Mouse (Mus musculus) limb, embryonic 11.5 days (tissue): ENCODE data around the gene Slc8a1. TPM values are rescaled to one million over a fixed set of nuclear protein-coding genes. Genes with fewer than 3 reads are reported as not detected.

Experiments
- ATAC-seq: fragments of 200-750 bp; cut with Nextera tagmentation; 2 replicates; pipeline ENCODE4 v1.8.0; 2017; ENCODE audit warnings: low read depth; ENCODE audit not compliant: insufficient number of reproducible peaks, low FRiP score, low TSS enrichment
- DNase-seq: peaks from one replicate; pipeline ENCODE4 v3.0.0-alpha.2; 2015; ENCODE audit warnings: low spot score
- H3K27ac ChIP-seq: fragments of 300-500 bp; sonication (generic); replicated peaks from 2 replicates; pipeline ENCODE4 v1.5.1; 2014; ENCODE audit warnings: low read depth, mild to moderate bottlenecking, low read length
- H3K27me3 ChIP-seq: fragments of 300-500 bp; sonication (generic); 2 replicates; pipeline ENCODE4 v1.6.1; 2014; ENCODE audit warnings: mild to moderate bottlenecking, low read length, mixed read lengths; ENCODE audit not compliant: control insufficient read depth, insufficient read depth
- H3K36me3 ChIP-seq: fragments of 300-500 bp; sonication (generic); 2 replicates; pipeline ENCODE4 v1.6.1; 2014; ENCODE audit warnings: mild to moderate bottlenecking, low read length, moderate library complexity, mixed read lengths; ENCODE audit not compliant: control insufficient read depth, insufficient read depth
- H3K4me1 ChIP-seq: fragments of 300-500 bp; sonication (generic); 2 replicates; pipeline ENCODE4 v1.6.1; 2014; ENCODE audit warnings: low read length, mixed read lengths; ENCODE audit not compliant: control insufficient read depth, insufficient read depth
- H3K4me2 ChIP-seq: fragments of 300-500 bp; sonication (generic); 2 replicates; pipeline ENCODE4 v1.6.1; 2014; ENCODE audit warnings: low read depth, mild to moderate bottlenecking, moderate library complexity; ENCODE audit not compliant: severe bottlenecking
- H3K4me3 ChIP-seq: fragments of 300-500 bp; sonication (generic); 2 replicates; pipeline ENCODE4 v1.5.1; 2014; ENCODE audit warnings: low read depth, low read length
- H3K9ac ChIP-seq: fragments of 300-500 bp; sonication (generic); 2 replicates; pipeline ENCODE4 v1.6.1; 2014; ENCODE audit warnings: mild to moderate bottlenecking, low read length
- H3K9me3 ChIP-seq: fragments of 300-500 bp; sonication (generic); 2 replicates; pipeline ENCODE4 v1.6.1; 2016; ENCODE audit warnings: low read length; ENCODE audit not compliant: control insufficient read depth
- WGBS: fragments of 180-500 bp; shearing (Covaris S2); extraction: QIAGEN DNeasy Blood & Tissue Kit; methylation state at CpG from one replicate; pipeline ENCODE4 v1.1.7; 2014; 5-methylcytosine and 5-hydroxymethylcytosine counted together
- polyA plus RNA-seq: library from polyadenylated mRNA; unstranded; fragments of >200 nt; fragmentation: Nextera tagmentation; extraction: Ambion mirVana; gene quantifications from 2 replicates; pipeline ENCODE4 v1.2.1, GENCODE M21; 2014

The Slc8a1 gene
- 5.2 TPM in 2 replicates for polyA plus RNA-seq

DNA sequence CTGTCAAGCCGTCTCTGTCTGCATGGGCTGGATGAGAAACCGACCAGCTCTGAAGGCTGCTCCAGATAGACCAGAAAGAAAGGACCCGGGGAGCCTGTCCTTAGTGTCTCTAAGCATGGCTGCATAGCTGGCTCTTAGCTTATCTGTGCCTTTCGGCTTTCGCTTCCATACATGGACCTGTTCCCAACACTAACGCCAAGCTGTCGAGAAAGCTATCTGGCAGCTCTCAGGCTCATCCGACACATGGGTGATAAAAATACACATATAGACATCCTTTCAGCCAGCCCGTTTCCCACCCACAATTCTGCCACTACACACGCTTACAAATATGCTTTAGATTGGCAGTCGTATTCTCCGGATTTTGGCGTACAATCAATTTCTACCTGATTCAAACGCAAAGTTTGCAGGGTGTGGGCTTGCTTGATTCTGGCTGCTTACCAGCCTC, at the start of gene Slc8a1:
Slc8a1 (minus strand) TSS at position 67 of the 445 bp plus-strand sequence.
- no peaks in the 10 kb centered on the region for H3K36me3 ChIP-seq
- WGBS, result 90% methylated on average over 14 of the region's 14 CpGs
- H3K4me1 ChIP-seq, result no peaks in the 10 kb centered on the region
- no peak for ATAC-seq
- no peak within 1 kb of the TSS for H3K27ac ChIP-seq
- no peaks in the 10 kb centered on the region for H3K9me3 ChIP-seq
- DNase-seq, result no peak
- H3K4me2 ChIP-seq, result no peak within 1 kb of the TSS
- H3K9ac ChIP-seq, result no peak within 1 kb of the TSS
- H3K27me3 ChIP-seq, result no peaks in the 10 kb centered on the region
- no peak within 1 kb of the TSS for H3K4me3 ChIP-seq

DNA sequence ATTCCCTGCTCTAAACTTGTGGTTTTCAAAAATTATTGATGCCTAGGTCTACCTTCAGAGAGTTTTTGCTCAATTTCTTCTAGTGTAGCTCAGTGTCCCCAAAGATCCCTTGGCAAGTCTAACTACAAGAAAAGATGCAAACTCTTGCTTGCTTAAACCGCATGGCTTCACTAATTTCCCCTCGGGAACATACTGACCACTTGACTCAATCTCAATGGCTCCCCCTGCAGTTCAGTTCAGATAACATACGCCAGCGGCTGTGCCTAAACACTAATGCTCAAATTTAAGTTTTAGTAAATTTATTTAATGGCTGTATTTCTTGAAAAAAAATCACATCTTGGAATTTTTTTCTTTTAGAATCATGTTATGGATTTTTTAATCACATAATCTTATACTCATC, 49.2 kb upstream of the Slc8a1 start:
- no peaks in the 10 kb centered on the region for H3K4me1 ChIP-seq
- ATAC-seq (no peak), DNase-seq (peak; percentile 39)
- WGBS, result 50% methylated on average over 4 of the region's 4 CpGs
- H3K27me3 ChIP-seq, result no peaks in the 10 kb centered on the region
- no peak overlapping the region for H3K4me2 ChIP-seq
- H3K9ac ChIP-seq, result no peak overlapping the region
- no peak overlapping the region for H3K27ac ChIP-seq
- no peaks in the 10 kb centered on the region for H3K9me3 ChIP-seq
- no peaks in the 10 kb centered on the region for H3K36me3 ChIP-seq
- H3K4me3 ChIP-seq, result no peak overlapping the region

DNA sequence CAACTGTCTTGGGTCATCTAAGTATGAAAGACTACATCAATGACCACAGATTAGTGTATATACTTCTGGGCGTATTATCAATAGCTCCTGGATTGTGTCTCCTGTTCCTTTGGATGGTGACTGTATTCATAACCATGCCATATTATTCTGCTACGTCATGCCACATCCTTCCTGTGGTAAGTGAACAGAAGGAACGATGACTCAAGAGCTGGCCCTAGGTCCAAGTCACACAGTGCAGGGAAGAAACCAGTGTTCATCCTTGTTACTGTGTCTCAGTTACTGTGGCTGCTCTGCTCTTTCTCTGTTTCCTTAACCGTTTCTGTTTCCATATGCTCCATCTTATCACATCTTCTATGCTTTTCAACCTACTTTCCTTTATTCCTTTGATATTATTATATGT, 44.1 kb upstream of the Slc8a1 start:
- 92% methylated on average over 4 of the region's 4 CpGs for WGBS
- Histone ChIP-seq H3K27me3 (no peaks in the 10 kb centered on the region), H3K27ac (no peak overlapping the region)

DNA sequence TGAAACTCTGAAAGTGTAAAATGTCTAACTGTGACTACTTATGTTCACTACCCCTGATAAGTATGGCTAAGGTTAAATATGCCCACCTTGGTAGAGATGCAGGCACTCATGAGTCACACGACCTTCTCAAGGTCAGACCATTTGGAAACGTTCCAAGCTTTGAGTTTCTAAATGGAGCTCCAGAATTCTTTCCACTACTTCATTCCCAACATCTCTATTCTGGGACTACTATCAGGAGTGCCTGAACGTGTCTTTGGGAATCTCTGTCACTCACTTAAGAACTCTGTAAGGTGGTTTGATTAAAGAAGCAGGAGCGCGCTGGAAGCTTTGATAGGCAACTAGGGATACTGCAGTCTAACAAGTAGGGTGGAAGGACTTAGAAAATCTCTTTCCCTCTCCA, 43.3 kb upstream of the Slc8a1 start:
- no peak overlapping the region for H3K4me3 ChIP-seq
- no peak overlapping the region for H3K9ac ChIP-seq
- WGBS, result 88% methylated on average over 5 of the region's 5 CpGs
- H3K9me3 ChIP-seq, result no peaks in the 10 kb centered on the region
- no peaks in the 10 kb centered on the region for H3K4me1 ChIP-seq
- H3K4me2 ChIP-seq, result no peak overlapping the region
- no peaks in the 10 kb centered on the region for H3K36me3 ChIP-seq
- DNase-seq (no peak), ATAC-seq (no peak)
- no peak overlapping the region for H3K27ac ChIP-seq
- no peaks in the 10 kb centered on the region for H3K27me3 ChIP-seq

More for the DNA sequence above, 44.1 kb upstream of the Slc8a1 start:
- Histone ChIP-seq H3K9ac (no peak overlapping the region), H3K4me2 (no peak overlapping the region), H3K9me3 (no peaks in the 10 kb centered on the region), H3K36me3 (no peaks in the 10 kb centered on the region), H3K4me3 (no peak overlapping the region), H3K4me1 (no peaks in the 10 kb centered on the region)
- ATAC-seq, result no peak
- no peak for DNase-seq

DNA sequence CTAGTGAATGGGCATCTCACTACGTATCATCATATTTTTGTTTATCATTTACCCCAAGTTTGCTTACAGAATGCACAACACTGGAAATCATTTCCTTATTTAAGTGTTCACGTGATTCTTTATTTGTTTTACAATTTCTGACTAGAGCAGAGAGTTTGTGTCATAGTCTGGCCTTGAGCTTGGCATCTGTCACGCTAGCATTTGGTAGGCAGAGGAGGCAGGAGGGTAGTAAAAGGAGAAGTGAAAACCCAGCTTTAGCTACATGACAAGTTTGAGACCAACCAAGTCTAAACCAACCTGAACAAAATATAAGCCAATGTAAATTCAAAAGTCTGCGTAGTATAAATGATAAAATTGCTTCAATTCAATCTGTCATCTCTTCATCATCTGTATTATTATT, 41.7 kb upstream of the Slc8a1 start:
- Histone ChIP-seq H3K9ac (no peak overlapping the region), H3K4me3 (no peak overlapping the region), H3K9me3 (no peaks in the 10 kb centered on the region), H3K27ac (no peak overlapping the region), H3K27me3 (no peaks in the 10 kb centered on the region), H3K36me3 (no peaks in the 10 kb centered on the region), H3K4me2 (no peak overlapping the region), H3K4me1 (no peaks in the 10 kb centered on the region)
- 88% methylated on average over 4 of the region's 4 CpGs for WGBS
- DNase-seq, result no peak
- ATAC-seq, result no peak

DNA sequence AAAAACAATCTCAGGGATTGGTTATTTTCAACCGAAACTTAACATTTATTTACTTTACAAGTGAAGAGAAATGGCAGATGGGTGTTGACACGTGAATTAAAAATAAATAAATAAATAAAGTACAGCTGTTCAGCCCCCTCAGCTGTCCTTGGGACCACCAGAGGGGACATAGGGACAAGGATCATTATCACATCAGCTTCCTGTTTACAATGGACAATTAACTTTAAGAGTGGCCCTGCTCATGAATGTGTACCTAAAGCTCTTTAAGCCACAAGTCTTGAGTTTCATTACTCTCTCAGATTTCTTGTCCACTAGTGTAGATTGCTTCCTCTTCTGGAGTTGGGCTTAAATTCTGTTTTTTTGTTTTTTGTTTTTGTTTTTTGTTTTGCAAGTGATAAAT, 12.5 kb upstream of the Slc8a1 start:
- 74% methylated on average over 2 of the region's 2 CpGs for WGBS
- DNase-seq (no peak), ATAC-seq (no peak)
- Histone ChIP-seq H3K4me3 (no peak overlapping the region), H3K36me3 (no peaks in the 10 kb centered on the region), H3K27ac (no peak overlapping the region), H3K9me3 (no peaks in the 10 kb centered on the region), H3K9ac (no peak overlapping the region), H3K4me1 (no peaks in the 10 kb centered on the region), H3K27me3 (no peaks in the 10 kb centered on the region), H3K4me2 (no peak overlapping the region)

DNA sequence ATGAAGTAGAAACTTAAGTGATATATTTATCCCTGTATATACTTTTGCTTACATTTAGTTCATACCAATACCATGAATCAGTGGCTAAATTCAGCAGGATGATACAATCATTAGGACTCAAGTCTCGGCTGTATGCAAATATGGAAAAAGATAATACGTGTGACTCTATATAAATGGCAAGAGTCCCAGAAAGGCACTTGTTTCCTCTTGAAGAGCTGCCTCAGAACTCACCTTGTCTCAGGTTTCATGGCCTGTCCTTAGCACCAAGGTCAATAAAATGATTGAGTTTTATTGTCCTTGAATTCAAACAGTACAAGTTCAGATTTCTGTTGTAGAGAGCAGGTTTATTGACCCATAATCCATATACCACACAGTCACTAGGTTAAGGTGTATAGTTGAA, 4.9 kb upstream of the Slc8a1 start:
- no peak overlapping the region for H3K4me2 ChIP-seq
- no peaks in the 10 kb centered on the region for H3K4me1 ChIP-seq
- no peaks in the 10 kb centered on the region for H3K36me3 ChIP-seq
- H3K9ac ChIP-seq, result no peak overlapping the region
- H3K27me3 ChIP-seq, result no peaks in the 10 kb centered on the region
- DNase-seq (no peak), ATAC-seq (no peak)
- WGBS, result 83% methylated on average over 2 of the region's 2 CpGs
- no peak overlapping the region for H3K27ac ChIP-seq
- H3K4me3 ChIP-seq, result no peak overlapping the region
- no peaks in the 10 kb centered on the region for H3K9me3 ChIP-seq

DNA sequence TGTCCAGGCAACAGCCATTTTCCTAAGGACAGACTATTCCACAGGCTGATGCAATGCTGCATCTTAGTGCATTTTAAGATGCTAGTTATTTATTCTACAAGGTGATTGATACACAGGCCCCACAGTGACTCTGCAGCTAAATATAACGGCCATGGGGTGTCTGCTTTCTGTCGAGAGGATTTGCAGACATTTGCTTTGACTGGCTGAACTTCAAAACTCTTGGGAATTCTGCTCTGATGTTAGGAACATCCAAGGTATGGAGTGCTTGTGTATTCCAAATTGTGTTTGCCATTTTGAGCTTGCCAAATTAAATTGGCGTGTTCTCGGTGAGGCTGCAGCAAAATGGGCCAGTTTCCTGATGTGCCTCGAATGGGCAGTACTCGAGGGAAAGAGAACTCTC, 2.4 kb upstream of the Slc8a1 start:
- WGBS, result 67% methylated on average over 6 of the region's 6 CpGs
- no peak for ATAC-seq
- Histone ChIP-seq H3K4me2 (no peak overlapping the region), H3K4me3 (no peak overlapping the region), H3K9me3 (no peaks in the 10 kb centered on the region), H3K27ac (no peak overlapping the region), H3K4me1 (no peaks in the 10 kb centered on the region), H3K27me3 (no peaks in the 10 kb centered on the region), H3K36me3 (no peaks in the 10 kb centered on the region), H3K9ac (no peak overlapping the region)
- no peak for DNase-seq

DNA sequence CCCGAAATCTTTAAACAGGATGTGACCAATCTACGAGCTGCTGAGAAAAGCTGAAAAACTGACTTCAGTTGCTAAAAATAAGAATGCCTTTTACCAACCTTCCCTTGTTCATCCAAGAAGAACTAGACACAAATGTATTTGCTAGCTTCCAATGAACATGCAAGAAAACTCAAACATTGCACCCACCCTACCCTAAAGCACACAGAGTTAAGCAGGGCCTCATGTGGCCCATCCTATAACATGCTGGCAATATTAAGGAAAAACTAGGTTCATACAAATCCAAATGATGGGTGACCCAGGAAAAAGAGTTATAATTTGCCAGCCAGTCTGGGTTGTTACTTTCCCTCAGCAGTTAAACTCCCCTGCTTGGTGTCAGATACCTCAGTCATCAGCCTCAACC, 398 bp downstream of the Slc8a1 start:
- H3K27me3 ChIP-seq, result no peaks in the 10 kb centered on the region
- H3K27ac ChIP-seq, result no peak overlapping the region
- no peak for ATAC-seq
- no peak overlapping the region for H3K9ac ChIP-seq
- no peak for DNase-seq
- H3K4me1 ChIP-seq, result no peaks in the 10 kb centered on the region
- 90% methylated on average over 2 of the region's 2 CpGs for WGBS
- H3K9me3 ChIP-seq, result no peaks in the 10 kb centered on the region
- H3K4me3 ChIP-seq, result no peak overlapping the region
- H3K36me3 ChIP-seq, result no peaks in the 10 kb centered on the region
- H3K4me2 ChIP-seq, result no peak overlapping the region
